Mouse (Mus musculus): Measurements from ENCODE around the gene Galntl6.

DNA sequence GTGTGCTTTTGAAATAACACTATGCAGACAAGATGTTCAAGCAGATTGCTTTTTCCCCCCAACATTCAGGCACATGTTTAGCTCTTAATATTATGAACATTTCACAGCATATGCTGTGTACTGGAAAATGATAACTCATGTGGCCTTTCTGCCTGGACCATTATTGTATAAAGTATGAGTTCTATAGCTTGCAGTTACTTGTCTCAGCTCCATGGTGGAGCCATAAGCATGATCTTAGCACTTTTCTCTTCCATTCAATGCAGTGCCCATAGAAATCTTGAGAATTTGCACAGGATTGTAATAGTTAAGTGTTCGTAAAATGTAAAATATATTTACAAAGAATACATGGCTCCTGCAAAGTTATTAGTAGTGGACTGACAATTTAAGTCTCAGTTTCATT, 18.6 kb upstream of the Galntl6 start:
- TF ChIP-seq POLR2A (IDR thresholded peaks at IDR 0.05; ENCODE audit: low read depth, low read length) (no peak), CTCF (IDR thresholded peaks at IDR 0.05; ENCODE audit: extremely low read depth, insufficient read depth, insufficient read length, insufficient replicate concordance) (no peak)
